ENCODE assay signal across 26 mouse cellular contexts in the genomic region with DNA sequence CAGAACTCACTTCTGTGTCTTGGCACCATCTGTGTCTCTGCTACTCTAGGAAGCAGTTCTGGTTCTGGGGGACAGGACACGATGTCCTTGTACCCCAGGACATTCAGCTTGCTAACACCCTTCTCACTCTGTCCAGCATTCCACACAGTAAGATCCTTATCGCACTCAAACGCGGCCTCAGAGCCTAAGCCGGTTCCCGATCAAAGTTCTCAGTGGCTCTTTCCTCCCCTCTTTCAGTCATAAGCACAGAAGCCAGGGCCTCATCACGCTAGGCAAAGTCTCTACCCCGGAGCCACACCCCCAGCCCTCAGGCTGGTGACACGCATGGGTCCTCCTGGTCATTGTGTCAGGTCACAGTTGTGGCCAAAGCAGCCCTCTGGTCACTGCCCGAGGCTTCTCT. TPM values are rescaled to one million over a fixed set of nuclear protein-coding genes. Genes with fewer than 3 reads are reported as not detected.
A peak's percentile ranks its signal among the peaks of the same experiment; 100 is the strongest.
DNase-seq lines count a peak whose midpoint lies in the region; ATAC-seq and TF ChIP-seq lines count a peak whose summit lies in the region.
"Had no signal": no experiment of that assay in that cellular context is flagged by ENCODE, and none has a peak within 500 bp of the region (broad histone marks: within the 10 kb centered on the region; RNA-seq: fewer than 3 reads in every experiment).

No protein-coding gene starts in this region.

- H3K9ac ChIP-seq in lung, postnatal 0 days (replicated peaks; ENCODE audit: low read depth) = no peak overlapping the region
- H3K9ac ChIP-seq in CH12.LX (ENCODE audit: insufficient read depth, low read depth) = no peak overlapping the region
- no peak overlapping the region for H3K9ac ChIP-seq in intestine, embryonic 16.5 days (ENCODE audit: low read depth, low read length)
- H3K9ac ChIP-seq in heart, embryonic 12.5 days = no peak overlapping the region
- H3K9ac ChIP-seq: embryonic facial prominence, embryonic 12.5 days; embryonic facial prominence, embryonic 15.5 days; forebrain, postnatal 0 days; hindbrain, embryonic 13.5 days had no signal

- H3K79me2 ChIP-seq in CH12.LX (replicated peaks; ENCODE audit: control insufficient read depth, extremely low read depth, insufficient read depth, poor library complexity, severe bottlenecking) = peaks cover 57% of the 10 kb centered on the region

- TF ChIP-seq RAD21 in CH12.LX (IDR thresholded peaks at IDR 0.05; ENCODE audit: low read depth, low read length) = no peak

- dilution Hi-C loops in CH12.LX (cut with MboI; ENCODE audit: extremely low pct_ligation_motif_present, extremely low pct_unique_long_range_greater_than_20kb, low sequenced_read_pairs) = no loop called here

- H3K4me1 ChIP-seq in kidney, adult 2 months (ENCODE audit: control insufficient read depth, insufficient read depth, low read length) = peaks cover 7% of the 10 kb centered on the region
- no peaks in the 10 kb centered on the region for H3K4me1 ChIP-seq in lung, postnatal 0 days (ENCODE audit: insufficient read depth, low read depth, low read length)
- peaks cover 8 to 84% of the 10 kb centered on the region in 2 experiments for H3K4me1 ChIP-seq in CH12.LX (ENCODE audit: control insufficient read depth in 1 of 2, insufficient read depth in 2 of 2)
- peaks cover 13% of the 10 kb centered on the region for H3K4me1 ChIP-seq in intestine, embryonic 16.5 days (ENCODE audit: control insufficient read depth, insufficient read depth, low read length)
- no peaks in the 10 kb centered on the region for H3K4me1 ChIP-seq in heart, embryonic 12.5 days (replicated peaks)

- TF ChIP-seq EP300 in lung, postnatal 0 days (IDR thresholded peaks at IDR 0.05) = 0 out of 2 replicates have a peak, but pooled peaks have one; percentile 32
- no peak for TF ChIP-seq EP300 in CH12.LX (IDR thresholded peaks at IDR 0.05; ENCODE audit: low read length)

- H3K9me3 ChIP-seq in lung, postnatal 0 days (ENCODE audit: low read length) = no peaks in the 10 kb centered on the region
- peaks cover 6% of the 10 kb centered on the region for H3K9me3 ChIP-seq in CH12.LX (replicated peaks; ENCODE audit: low read length)
- no peaks in the 10 kb centered on the region; the same call in 1 of the 2 replicates for H3K9me3 ChIP-seq in intestine, embryonic 16.5 days (ENCODE audit: control insufficient read depth, low read length)
- H3K9me3 ChIP-seq in heart, embryonic 12.5 days (replicated peaks) = no peaks in the 10 kb centered on the region
- H3K9me3 ChIP-seq: embryonic facial prominence, embryonic 12.5 days; embryonic facial prominence, embryonic 15.5 days; G1E; heart, embryonic 10.5 days; hindbrain, embryonic 10.5 days; hindbrain, embryonic 13.5 days had no signal

- WGBS in kidney, adult 2 months = 72% methylated on average over 10 of the region's 10 CpGs
- WGBS in lung, postnatal 0 days = 80% methylated on average over 10 of the region's 10 CpGs
- 71% methylated on average over 10 of the region's 10 CpGs for WGBS in intestine, embryonic 16.5 days
- 73% methylated on average over 10 of the region's 10 CpGs for WGBS in heart, embryonic 12.5 days

- H3K27me3 ChIP-seq in kidney, adult 2 months (replicated peaks; ENCODE audit: control insufficient read depth, insufficient read depth, low read length) = no peaks in the 10 kb centered on the region
- no peaks in the 10 kb centered on the region for H3K27me3 ChIP-seq in lung, postnatal 0 days (replicated peaks; ENCODE audit: insufficient read depth, low read length)
- H3K27me3 ChIP-seq in CH12.LX (replicated peaks) = no peaks in the 10 kb centered on the region
- H3K27me3 ChIP-seq in intestine, embryonic 16.5 days (replicated peaks; ENCODE audit: control insufficient read depth, insufficient read depth, low read length) = no peaks in the 10 kb centered on the region
- H3K27me3 ChIP-seq in heart, embryonic 12.5 days (replicated peaks) = no peaks in the 10 kb centered on the region; the same call in 1 of the 2 replicates
- H3K27me3 ChIP-seq: embryonic facial prominence, embryonic 15.5 days; hindbrain, embryonic 13.5 days; Patski had no signal

- no peak overlapping the region for H3K27ac ChIP-seq in kidney, adult 2 months (ENCODE audit: insufficient read depth, low read depth, low read length)
- H3K27ac ChIP-seq in lung, postnatal 0 days (ENCODE audit: low read length) = no peak overlapping the region
- no peak overlapping the region for H3K27ac ChIP-seq in CH12.LX (ENCODE audit: insufficient read depth, low read depth)
- no peak overlapping the region for H3K27ac ChIP-seq in intestine, embryonic 16.5 days (ENCODE audit: low read length)
- no peak overlapping the region for H3K27ac ChIP-seq in heart, embryonic 12.5 days (ENCODE audit: poor library complexity, severe bottlenecking)
- H3K27ac ChIP-seq: embryonic facial prominence, embryonic 12.5 days; embryonic facial prominence, embryonic 15.5 days; heart, adult 2 months; heart, embryonic 10.5 days; hindbrain, embryonic 10.5 days had no signal

- H3K4me3 ChIP-seq in kidney, adult 2 months (ENCODE audit: insufficient read depth, low read depth, low read length) = no peak overlapping the region
- no peak overlapping the region for H3K4me3 ChIP-seq in lung, postnatal 0 days (ENCODE audit: low read depth, low read length)
- H3K4me3 ChIP-seq in CH12.LX (replicated peaks in 1 of 3; ENCODE audit: low read depth in 2 of 3, low read length in 2 of 3, poor library complexity in 1 of 3) = no peak overlapping the region
- H3K4me3 ChIP-seq in intestine, embryonic 16.5 days (ENCODE audit: low read length) = no peak overlapping the region
- no peak overlapping the region for H3K4me3 ChIP-seq in heart, embryonic 12.5 days
- H3K4me3 ChIP-seq: embryonic facial prominence, embryonic 12.5 days; embryonic facial prominence, embryonic 15.5 days; heart, adult 2 months; heart, embryonic 10.5 days; hindbrain, embryonic 10.5 days; hindbrain, embryonic 13.5 days had no signal

- ATAC-seq in lung, postnatal 0 days = no peak
- peak; percentile 64 for ATAC-seq in intestine, embryonic 16.5 days
- ATAC-seq in heart, embryonic 12.5 days (ENCODE audit: insufficient number of reproducible peaks, low FRiP score) = no peak
- ATAC-seq: forebrain, embryonic 14.5 days; forebrain, postnatal 0 days; hindbrain, embryonic 16.5 days; Patski had no signal

- in situ Hi-C loops in CH12.LX (cut with MboI; ENCODE audit: low pct_ligation_motif_present, low pct_unique_long_range_greater_than_20kb, low sequenced_read_pairs) = no loop called here

- TF ChIP-seq POLR2A in kidney, adult 2 months (IDR thresholded peaks at IDR 0.05; ENCODE audit: low read depth, low read length) = no peak
- peak; percentile 26; the same call in 1 of the 2 replicates for TF ChIP-seq POLR2A in CH12.LX (IDR thresholded peaks at IDR 0.05; ENCODE audit: low read depth, low read length)

- H3K4me2 ChIP-seq in lung, postnatal 0 days (replicated peaks; ENCODE audit: low read depth, low read length) = no peak overlapping the region
- no peak overlapping the region for H3K4me2 ChIP-seq in CH12.LX (ENCODE audit: insufficient read depth, low read depth, poor library complexity, severe bottlenecking)
- H3K4me2 ChIP-seq in intestine, embryonic 16.5 days (ENCODE audit: low read depth, low read length) = no peak overlapping the region
- H3K4me2 ChIP-seq in heart, embryonic 12.5 days = no peak overlapping the region
- H3K4me2 ChIP-seq: embryonic facial prominence, embryonic 12.5 days; embryonic facial prominence, embryonic 15.5 days; hindbrain, embryonic 13.5 days had no signal

- no peak for TF ChIP-seq CTCF in kidney, adult 2 months (conservative IDR thresholded peaks at IDR 0.05; ENCODE audit: insufficient read depth, insufficient read length, low read depth, low read length)
- no peak for TF ChIP-seq CTCF in lung, postnatal 0 days (IDR thresholded peaks at IDR 0.05)
- no peak for TF ChIP-seq CTCF in CH12.LX (conservative IDR thresholded peaks at IDR 0.05 in 1 of 2, IDR thresholded peaks at IDR 0.05 in 1 of 2; ENCODE audit: low read depth in 2 of 2, low read length in 2 of 2)

- peak; percentile 35 for DNase-seq in kidney, adult 2 months
- DNase-seq in kidney, adult 18-20 months = no peak
- no peak for DNase-seq in lung, postnatal 0 days (ENCODE audit: low spot score)
- no peak for DNase-seq in lung, postnatal 25 days (ENCODE audit: low spot score)
- no peak for DNase-seq in CH12.LX (ENCODE audit: extremely low read depth)
- no peak for DNase-seq in heart, postnatal 4 days
- DNase-seq: adrenal gland, postnatal 10 days; adrenal gland, postnatal 36 days; cerebellum, adult 11 months; cerebellum, adult 2 months; cerebellum, adult 9-11 months; cerebellum, postnatal 25 days; forebrain, postnatal 0 days; gastrocnemius, postnatal 36 days; heart, adult 2 months had no signal

- H3K36me3 ChIP-seq in kidney, adult 2 months (ENCODE audit: control insufficient read depth, insufficient read depth, low read length) = no peaks in the 10 kb centered on the region
- 0 out of 2 replicates have a peak, but pooled peaks cover 7% of the 10 kb centered on the region for H3K36me3 ChIP-seq in lung, postnatal 0 days (ENCODE audit: insufficient read depth, low read length)
- H3K36me3 ChIP-seq in CH12.LX (replicated peaks in 1 of 2; ENCODE audit: control insufficient read depth in 1 of 2, insufficient read depth in 1 of 2, low read length in 1 of 2) = peaks cover 70 to 92% of the 10 kb centered on the region in 2 experiments
- peaks cover 10% of the 10 kb centered on the region; the same call in 1 of the 2 replicates for H3K36me3 ChIP-seq in intestine, embryonic 16.5 days (ENCODE audit: control insufficient read depth, insufficient read depth, low read length)
- H3K36me3 ChIP-seq in heart, embryonic 12.5 days = no peaks in the 10 kb centered on the region
- H3K36me3 ChIP-seq: embryonic facial prominence, embryonic 12.5 days; embryonic facial prominence, embryonic 15.5 days; G1E; heart, embryonic 10.5 days; hindbrain, embryonic 10.5 days; hindbrain, embryonic 13.5 days had no signal

TF ChIP-seq in CH12.LX, 34 proteins besides CTCF, POLR2A, EP300 and RAD21 (continues in another document):
- TF ChIP-seq ETS1 (conservative IDR thresholded peaks at IDR 0.05; ENCODE audit: low read depth, low read length) (no peak), NELFE (IDR thresholded peaks at IDR 0.05; ENCODE audit: low read depth, low read length) (no peak), MAX (IDR thresholded peaks at IDR 0.05; ENCODE audit: low read length) (no peak), SMC3 (IDR thresholded peaks at IDR 0.05; ENCODE audit: low read depth, low read length) (no peak), IRF4 (IDR thresholded peaks at IDR 0.05; ENCODE audit: low read depth, low read length) (no peak), BHLHE40 (IDR thresholded peaks at IDR 0.05; ENCODE audit: low read depth, low read length) (no peak)

RNA-seq across cellular contexts. Expression of gene Mgll, which starts 20.8 kb away (rescaled TPM):
- polyA plus RNA-seq in kidney, adult 2 months (2012; rRNA removed) = 152 and 159 TPM in 2 replicates
- 123 and 131 TPM in 2 replicates for polyA plus RNA-seq in lung, postnatal 0 days (2015; fragmentation: Nextera tagmentation; extraction: Ambion mirVana)
- 81.1 and 95.6 TPM in 2 replicates for total RNA-seq in CH12.LX (2012; rRNA removed)
- 57.7 and 60.8 TPM in 2 replicates for total RNA-seq in CH12.LX (2014; rRNA removed)
- polyA plus RNA-seq in CH12.LX (2012; ENCODE audit: insufficient read length, low read depth) = 66.6 and 76.5 TPM in 2 replicates
- polyA plus RNA-seq in intestine, embryonic 16.5 days (2015; fragmentation: Nextera tagmentation; extraction: Ambion mirVana) = 73.3 and 82.8 TPM in 2 replicates
- total RNA-seq in heart, postnatal 4 days (2021) = 100 to 1,000 TPM; 132 to 138 TPM
- 9.2 and 9.7 TPM in 2 replicates for polyA plus RNA-seq in heart, embryonic 12.5 days (2016; fragmentation: Nextera tagmentation; extraction: Ambion mirVana)
